Mouse (Mus musculus) megakaryocyte, embryonic 14.5 days (primary cell): ENCODE results near the gene Rnf19b.

Experiments used
- FLI1 ChIP-seq: IDR thresholded peaks from 2 replicates; pipeline ENCODE4 v1.6.1; 2012; ENCODE audit warnings: low read length, inconsistent platforms, mixed read lengths
- GATA1 ChIP-seq: IDR thresholded peaks from 3 replicates; pipeline ENCODE4 v1.6.1; 2012; ENCODE audit warnings: mixed read lengths, low read length, inconsistent platforms, borderline replicate concordance

- TF ChIP-seq GATA1 (no peak), FLI1 (no peak)
Measured at GRCm38 (mm10) chr4:129124652-129125146, 66.6 kb downstream of the Rnf19b start.
